Mouse (Mus musculus) kidney, postnatal 10 days (tissue): ENCODE measurements around the gene Bcl2a1d.
"Not testable (repeated sequence)": the region's sequence is repeated elsewhere in the genome, so short reads cannot be mapped to it uniquely, and the experiment has no call there.

ENCODE experiments used
- DNase-seq: peaks from one replicate; pipeline ENCODE4 v3.0.0; 2021; ENCODE audit warnings: mixed read lengths

Bcl2a1d gene

DNA sequence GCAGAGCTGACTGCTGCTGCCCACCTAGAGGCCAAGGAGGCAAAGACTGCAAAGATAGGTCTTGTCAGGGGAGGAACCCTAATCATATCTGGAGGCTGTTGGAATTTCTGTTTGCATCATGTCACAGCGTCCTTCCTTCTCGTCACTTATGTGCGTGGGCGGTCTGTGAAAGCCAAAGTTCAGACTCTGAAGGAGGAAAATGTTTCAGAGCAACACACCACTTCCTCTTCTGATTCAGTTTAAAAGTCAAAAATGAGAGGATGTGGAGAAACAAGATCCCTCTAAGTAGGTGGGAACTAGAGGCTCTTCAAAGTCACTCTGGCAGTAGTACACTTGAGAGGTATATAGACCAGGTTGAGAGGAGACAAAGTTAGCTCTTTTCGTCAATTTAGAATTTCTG is at the start of gene Bcl2a1d:
Gene Bcl2a1d, minus strand, starts transcription at position 187 of the 400 bp plus-strand sequence.
- DNase-seq, result not testable (repeated sequence)

DNA sequence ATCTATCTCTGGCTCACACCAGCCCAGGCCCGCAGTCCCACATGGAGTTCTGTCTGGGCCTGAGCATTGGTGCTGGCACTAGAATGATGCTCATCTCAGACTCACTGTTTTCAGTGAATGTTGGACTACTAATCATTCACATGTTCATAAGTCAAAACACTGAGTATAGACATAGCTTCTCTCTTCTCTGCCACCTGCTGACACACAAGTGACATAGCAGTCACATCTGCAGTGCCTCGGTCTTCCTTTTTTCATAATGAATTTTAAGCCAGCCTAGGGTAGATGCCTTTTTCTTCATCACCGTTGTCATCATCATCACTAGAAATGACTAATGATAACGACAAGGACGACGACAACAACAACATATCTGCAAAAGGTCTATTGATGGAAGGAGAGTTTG is 38.5 kb upstream of the Bcl2a1d start:
- DNase-seq, result not testable (repeated sequence)

DNA sequence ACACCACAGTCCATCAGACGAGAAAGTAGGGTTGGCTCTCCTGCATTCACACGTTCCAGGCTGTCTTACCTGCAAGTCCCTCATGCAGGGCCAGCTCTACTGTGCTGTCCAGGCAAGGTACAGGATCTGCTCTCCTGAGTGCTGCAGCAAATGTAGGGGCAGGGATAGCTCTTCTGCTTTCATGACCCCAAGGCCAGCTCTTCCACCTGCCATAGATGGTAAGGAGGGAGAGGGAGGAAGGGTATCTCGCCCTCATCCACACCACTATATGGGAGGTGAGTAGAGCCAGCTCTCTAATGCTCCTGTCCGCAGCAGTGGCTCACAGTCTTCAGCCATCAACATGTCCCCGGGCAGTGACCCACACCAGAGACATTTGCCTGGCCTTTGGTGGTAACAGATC is 37.8 kb upstream of the Bcl2a1d start:
- not testable (repeated sequence) for DNase-seq

DNA sequence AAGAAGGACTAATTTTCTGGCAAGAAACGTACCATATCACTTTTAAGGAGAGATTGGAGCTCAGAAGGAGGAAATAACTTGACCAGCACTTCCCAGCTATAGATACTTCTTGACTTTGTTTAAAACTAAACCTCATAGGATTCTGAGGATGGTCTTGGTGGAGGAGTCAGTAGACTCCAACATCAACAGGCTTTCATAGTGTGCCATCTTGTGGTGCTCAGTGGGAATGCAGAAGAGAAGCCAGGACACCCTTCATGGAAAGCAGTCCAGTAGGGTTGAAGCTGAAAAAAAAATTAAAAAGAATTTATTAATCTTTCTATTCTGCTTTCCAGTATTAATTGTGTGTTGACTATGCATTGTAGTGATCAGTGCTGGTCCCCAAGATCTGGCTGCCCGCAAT is 15.0 kb upstream of the Bcl2a1d start:
- DNase-seq, result peak; percentile 54

DNA sequence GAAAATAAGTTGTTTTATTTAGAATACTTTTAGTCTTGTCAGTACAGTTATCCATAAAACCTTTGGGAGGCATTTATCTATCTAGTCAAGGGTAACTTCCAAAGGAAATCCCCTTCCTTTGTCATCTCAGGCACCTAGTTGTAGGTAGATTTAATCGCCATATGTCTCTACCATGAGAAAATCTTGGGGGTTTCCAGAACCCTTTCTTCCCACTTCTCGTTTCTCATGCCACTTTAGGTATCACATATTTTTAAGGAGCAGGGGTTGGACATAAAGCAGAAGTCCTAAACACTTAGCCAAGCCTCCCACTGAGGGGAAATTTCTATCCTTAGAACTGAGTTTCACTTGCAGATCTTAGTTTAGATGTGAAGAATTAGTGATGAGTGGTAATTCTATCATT is 14.3 kb upstream of the Bcl2a1d start:
- not testable (repeated sequence) for DNase-seq

DNA sequence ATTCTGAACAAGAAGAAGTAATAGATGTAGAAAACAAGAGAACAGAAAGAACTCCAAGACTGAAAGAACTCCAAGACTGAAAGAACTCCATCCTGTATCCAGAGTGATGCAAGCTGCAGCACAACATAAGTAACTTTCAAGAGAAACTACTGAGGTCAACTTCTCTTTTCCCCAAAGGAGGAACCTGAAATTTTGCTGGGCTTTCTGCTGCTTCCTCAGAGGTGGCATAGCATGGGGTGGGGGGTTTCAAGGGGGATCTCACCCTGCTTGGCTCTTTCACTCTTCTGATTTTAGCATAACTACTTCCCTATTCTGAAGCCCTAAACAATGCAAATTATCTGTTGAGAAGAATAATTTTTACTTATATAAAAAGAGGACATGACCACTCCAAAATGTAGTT is 3.6 kb upstream of the Bcl2a1d start:
- not testable (repeated sequence) for DNase-seq

DNA sequence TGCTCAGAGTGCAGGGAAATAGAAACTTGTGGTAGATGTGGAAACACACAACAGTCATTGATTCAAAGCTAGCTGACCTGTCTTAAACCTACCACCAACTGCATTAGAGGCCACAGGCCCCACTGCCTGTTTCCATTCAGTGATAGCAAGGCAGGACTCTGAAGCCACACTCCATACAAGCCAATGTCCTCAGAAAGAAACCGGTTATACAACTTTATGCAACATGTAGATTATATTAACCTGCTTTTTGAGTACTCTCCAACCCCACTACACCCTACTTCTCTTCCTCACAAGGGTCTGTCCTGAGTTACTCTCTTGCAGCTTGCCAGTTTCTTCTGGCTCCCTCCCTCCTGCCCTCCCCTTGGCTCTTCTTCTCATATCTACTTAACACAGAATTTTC is 1.5 kb upstream of the Bcl2a1d start:
- not testable (repeated sequence) for DNase-seq

DNA sequence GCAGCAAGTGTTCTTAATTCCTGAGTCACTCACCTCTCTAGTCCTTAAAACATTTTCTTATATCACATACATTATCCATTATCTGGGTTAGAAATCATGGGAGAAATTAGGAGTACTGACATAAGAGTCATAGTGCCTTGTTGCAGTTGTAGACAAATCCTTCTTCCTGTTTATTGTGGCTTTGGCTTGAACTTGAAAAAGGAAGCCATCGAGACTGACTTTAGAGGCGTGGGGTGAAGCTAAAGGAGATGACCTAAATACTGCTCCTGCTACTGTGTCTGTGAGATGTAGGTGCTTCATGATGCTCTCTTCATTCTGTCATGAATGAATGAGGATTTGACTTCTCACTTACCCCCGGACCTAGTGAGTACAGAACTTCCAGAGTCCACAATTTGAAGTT is 620 bp upstream of the Bcl2a1d start:
- not testable (repeated sequence) for DNase-seq

DNA sequence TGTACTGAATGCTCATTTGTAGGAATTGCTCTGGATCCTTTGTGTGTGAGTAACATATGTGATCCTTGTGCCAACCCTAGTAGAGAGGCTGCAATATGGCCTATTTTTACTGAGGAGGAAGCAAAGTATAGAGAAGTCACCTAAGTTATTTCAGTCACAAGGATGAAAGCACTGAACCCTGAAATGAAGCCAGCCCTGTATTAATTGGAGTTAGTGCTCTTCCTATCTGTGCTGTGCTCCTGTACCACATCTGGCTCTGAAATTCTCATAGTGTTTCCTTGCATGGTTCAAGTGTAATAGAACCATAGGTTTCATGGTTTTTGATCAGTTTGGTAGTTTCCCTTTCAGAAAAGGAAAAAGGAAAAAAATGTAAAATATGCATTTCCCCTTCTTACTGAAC is 3.4 kb downstream of the Bcl2a1d start:
- DNase-seq, result not testable (repeated sequence)

DNA sequence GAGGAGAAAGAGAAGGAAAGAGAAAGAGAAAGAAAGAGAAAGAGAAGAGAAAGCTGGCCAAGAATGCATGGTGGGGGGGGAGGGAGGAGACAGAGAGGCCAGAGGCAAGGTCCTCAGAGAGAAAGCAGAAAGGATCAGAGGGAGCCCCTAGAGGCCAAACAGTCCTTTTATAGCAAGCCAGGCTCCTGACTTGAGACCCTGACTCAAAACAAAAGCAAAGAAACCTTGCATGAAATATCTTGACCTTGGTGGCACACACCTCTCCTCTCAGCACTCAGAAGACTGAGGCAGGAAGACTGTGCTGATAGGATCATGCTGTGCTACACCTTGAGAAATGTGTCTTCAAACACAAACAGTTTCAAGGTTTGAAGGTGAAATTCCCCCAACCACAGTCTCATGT is 10.1 kb downstream of the Bcl2a1d start:
- DNase-seq, result not testable (repeated sequence)

DNA sequence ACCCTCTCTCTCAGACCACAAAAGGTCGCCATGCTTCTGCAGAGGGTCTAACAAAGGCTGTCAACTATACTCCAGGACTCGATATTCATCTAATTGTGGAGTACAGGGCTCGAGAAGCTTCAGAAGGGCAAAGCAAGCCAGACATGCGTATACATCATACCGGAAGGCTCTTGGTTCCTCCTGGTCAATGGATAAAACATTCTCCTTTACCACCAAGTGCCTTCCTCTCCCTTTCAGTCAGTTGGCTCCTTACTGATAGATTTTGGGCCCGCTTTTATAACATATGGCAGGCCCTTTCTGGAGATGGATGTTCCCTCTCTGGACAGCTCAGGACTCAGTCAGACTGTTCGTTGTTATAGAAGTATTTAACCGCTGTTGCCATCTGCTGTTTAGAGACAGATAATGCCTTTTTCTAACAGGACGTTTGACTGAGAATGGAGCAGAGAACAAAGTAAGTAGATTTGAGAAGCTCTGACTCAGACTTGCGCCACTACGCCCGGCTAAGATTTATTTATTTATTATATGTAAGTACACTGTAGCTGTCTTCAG is 11.7 kb downstream of the Bcl2a1d start, which contains the start of gene Mthfsl:
Gene Mthfsl, minus strand, starts transcription at position 308 of the 549 bp plus-strand sequence.
- peak; percentile 27 for DNase-seq

DNA sequence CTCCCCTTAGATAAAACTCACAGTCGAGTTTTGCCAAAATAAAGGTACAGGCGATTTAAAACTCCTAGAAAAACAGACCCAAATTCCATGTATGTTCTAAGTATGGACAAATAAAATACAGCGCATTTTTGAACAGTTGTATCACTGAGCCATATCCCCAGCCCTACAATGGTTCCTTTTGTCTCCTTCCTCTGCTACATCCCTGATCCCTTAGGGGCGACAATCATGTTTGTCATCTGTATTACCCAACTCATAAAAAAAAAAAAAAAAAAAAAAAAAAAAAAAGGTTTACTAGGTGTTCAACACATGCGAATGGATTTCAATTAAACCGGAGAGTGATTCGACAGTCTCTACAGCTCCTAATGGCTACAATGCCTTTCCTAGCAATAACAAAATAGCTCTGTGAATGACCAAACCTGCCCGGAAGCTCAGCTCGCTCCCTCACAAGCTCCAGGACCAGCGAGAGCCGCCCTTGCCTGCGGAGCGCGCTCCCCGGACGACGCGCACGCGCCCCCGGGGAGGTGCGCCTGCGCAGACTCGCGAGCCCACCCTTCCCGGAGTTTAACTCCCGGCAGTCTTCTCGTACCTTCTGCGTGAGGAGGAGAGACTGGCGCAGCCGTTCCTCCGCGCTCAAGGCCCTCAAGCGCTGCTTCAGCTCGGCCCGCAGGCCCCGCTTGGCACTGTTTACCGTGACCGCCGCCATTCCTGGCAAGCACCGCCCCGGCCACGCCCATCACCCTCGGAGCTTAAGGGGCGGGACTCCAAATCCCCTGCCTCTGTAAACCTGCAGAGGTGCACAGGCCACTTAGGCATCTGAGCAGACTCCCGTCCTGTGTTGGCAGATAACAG is 12.4 kb downstream of the Bcl2a1d start:
- peak; percentile 13 for DNase-seq

DNA sequence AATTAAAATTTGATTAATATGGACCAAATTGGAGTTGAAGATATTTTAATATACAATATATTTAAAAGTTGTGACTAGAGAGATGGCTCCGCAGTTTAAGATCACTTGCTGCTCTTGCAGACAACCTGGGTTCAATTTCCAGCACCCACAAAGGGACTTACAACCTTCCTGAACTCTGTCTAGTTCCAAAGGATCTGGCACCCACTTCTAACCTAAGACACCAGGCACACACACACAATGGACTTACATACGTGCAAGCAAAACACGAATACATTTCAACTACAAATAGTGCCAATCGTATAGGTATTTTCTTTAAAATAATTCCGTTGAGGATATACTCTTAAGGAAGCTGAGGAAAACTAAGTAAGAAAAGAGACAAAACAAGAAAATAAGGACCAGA is 13.1 kb downstream of the Bcl2a1d start:
- not testable (repeated sequence) for DNase-seq

DNA sequence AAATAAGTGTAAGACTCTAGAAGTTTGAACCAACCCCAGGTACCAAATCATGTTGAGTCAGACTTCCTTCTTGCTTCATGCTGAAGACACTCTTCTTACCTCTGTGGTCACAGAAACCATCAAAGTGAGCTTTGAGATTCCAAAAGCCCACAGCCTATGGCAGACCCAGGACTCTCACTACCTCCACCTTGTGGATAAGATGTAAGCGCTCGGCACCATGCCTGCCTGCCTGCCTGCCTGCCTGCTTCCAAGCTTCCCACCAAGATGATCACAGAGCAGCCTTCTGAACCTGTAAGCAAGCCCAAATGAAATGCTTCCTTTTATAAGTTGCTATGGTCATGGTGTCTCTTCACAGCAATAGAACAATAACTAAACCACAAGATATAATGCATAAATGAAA is 13.6 kb downstream of the Bcl2a1d start:
- peak; percentile 59 for DNase-seq

DNA sequence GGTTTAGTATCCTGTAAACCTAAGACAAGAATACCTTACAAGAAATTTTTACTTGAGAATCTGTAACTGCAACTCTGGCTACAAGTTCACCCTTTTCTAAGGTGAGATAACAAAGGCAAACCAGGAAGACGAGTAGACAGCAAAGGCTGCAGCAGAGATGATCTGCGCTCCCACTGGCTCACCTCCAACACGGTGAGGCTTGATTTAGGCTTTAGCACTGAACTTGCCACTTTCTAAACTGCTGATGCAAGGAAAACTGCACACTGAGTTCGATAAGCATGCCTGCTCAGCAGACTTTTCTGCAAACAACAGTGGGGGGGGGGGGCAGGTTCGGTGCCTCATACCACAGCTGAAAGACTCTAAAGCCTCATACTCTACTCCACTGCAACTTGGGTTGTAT is 17.2 kb downstream of the Bcl2a1d start:
- DNase-seq, result peak; percentile 41

DNA sequence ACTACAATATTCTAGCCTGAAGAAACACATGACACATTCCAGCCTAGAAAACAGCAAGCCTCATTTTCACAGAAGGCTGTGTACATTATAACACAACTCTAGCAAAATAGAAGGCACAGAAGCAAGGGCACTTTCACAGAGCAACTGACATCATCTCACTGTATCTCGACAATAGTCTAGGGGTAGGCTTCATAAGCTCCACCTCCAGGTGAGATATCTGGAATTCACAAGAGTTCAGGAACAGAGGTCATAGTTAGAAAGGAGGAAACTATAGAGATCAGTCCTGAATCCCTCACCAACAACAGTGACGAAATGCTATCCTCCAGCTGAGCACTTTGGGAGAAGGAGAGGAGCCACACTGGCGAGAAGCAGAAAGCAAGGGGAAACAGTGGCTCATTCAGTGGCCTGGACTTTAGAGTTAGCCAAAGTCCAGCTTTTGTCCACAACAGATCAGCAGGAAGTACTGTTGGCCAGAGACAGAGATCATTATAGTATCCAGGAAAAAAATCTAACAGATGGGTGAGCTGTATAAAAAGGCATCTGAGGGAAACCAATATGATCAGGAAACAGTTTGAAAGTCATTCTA is 19.5 kb downstream of the Bcl2a1d start:
- peak; percentile 21 for DNase-seq

DNA sequence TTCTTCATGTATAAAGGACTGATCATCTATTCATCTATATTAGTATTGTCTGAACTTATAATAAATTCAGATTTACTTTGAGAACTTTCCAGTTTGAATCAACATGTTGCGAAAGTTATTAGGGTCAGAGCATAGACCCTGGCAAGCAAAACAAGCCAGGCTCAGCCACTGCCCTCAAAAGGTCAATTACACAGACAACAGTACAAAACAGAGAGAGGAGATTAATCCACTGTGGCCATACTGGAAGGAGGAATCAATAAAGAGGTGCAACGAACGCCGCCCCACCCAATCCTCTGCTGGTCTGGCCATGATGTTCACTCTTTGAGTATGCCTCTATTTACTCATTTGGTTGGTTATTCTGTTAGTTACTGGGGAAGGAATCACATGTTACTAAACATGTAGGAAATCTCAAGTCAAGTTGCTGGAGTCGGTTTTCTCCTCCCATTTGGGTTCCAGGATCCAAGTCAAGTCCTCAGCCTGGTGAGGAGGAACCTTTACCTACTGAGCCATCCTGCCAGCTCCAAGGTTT is 20.7 kb downstream of the Bcl2a1d start:
- DNase-seq, result not testable (repeated sequence)

DNA sequence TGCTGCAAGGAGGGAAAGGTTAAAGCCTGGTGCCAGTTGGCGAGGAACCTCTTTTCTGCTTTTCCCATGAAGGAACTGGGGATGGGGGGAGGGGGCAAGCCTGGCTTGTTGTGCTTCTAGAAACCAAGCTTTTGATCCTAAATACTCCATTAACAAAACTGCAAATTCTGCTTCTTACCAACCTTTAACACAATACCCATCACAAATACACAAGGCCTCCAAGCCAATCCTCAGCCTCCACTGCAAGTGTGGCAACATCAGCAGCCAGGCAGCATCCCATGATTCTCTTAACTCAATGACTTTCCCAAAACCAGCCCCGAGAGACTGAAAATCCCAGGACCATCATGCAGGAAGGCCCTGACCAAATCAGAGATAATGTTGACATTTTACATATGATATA is 21.3 kb downstream of the Bcl2a1d start:
- not testable (repeated sequence) for DNase-seq

DNA sequence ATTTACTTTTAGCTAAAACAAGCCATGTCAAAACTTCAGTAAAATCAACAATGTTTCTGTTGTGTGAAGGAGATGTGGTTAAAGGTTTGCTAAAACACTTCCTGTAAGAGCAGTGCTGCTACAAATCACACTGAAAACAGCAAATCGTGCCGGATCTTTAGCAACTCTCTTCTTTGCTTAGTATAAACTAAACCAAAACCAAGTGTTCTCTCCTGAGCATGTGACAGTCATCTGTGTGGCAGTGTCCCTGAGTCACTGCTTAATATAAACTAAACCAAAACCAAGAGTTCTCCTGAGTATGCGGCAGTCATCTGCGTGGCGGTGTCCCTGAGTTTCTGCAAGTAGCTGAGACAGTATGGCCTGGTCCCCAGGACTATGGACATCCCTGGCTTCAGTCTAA is 21.9 kb downstream of the Bcl2a1d start:
- DNase-seq, result not testable (repeated sequence)

DNA sequence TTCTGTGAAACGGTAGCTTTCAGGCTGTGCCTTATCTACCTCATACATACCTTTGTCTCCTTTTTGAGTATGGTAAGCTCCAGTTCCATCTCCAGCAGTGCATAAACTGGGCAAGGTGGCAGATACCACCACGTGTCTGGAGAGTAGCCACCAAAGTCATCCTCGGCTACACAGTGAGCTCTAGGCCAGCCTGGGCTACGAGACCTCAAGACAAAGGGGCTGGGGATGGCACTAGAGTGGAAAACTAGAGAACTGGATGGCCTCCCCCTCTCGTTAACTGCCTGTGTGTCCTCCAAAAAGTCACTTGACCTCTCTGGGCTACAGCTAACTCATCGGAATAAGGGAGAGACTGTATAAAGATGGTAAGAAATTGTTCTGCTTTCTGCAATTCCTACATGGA is 22.4 kb downstream of the Bcl2a1d start:
- DNase-seq, result no peak

DNA sequence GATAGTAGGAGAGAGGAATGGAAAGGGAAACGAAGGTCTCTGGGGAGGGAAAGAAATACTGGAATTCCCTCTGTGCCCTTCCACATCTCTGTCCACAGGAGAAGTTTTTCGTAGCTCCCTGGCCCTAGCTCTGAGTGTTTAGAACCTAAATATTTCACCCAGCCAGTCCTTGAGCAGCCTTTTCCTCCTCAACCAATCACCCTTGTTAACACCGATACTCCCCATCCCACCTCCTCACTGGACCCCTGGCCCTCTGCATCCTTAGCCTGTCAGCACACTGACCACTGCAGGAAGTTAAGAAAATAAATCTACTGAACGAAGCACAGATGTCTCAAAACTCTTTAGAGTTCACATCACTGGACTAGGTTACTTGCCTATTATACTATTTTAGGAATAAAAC is 25.0 kb downstream of the Bcl2a1d start:
- DNase-seq, result no peak

DNA sequence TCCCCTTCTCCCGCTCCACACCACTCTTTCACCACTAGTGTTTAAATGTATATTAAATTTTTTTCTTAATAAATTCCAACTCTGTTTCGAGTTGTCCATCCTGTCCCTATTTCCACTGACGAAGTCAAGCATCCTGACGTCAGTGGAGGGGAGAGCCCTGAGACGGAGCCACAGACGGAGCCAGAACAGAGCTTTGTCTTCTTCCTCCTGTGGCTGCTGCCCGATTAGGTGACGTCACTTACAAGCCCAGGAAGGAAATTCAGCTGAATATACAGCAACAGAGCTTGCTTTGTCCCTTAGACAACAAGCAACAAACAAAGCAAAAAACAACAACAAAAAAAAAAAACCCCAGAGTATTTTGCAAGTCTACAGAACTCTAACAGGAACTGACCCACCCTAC is 26.6 kb downstream of the Bcl2a1d start:
- not testable (repeated sequence) for DNase-seq

DNA sequence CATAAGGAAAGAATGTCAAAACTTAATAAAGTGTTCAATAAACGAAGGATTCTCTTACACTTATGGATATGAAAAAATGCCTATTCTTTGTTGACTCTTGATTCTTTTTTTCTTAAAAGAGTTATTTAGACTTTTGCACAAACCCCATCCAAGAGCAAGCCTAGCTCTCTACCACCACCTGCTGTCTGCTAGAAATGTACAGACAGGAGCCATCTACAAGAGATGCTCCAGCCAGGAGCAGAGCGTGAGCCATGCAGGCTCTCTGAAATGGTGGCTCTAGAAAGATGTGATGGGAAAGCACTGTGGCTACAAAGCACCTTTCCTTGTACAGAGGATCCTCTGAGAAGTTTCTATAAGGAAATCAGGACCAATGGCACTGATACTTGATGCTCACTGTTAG is 33.0 kb downstream of the Bcl2a1d start:
- DNase-seq, result not testable (repeated sequence)

DNA sequence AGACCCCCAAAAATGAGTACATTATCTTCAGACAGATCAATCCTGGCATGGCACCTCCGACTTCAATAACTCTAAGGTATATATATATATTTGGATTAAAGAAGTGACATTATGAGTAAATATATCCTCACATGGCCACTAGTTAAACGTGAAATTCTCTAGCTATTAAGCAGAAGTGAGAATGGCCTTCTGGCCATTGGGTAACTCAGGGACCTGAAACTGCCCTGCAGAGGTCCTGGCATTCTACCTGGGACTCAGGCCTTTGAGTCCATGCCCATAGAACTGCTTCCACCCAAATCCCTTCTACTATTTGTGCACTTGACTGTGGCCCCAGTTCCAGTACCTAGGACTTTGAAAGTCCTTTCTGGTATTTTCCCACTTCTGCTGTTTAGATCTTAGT is 40.4 kb downstream of the Bcl2a1d start:
- not testable (repeated sequence) for DNase-seq
